Mouse (Mus musculus): ENCODE measurements around the gene Cdk2ap2.

DNA sequence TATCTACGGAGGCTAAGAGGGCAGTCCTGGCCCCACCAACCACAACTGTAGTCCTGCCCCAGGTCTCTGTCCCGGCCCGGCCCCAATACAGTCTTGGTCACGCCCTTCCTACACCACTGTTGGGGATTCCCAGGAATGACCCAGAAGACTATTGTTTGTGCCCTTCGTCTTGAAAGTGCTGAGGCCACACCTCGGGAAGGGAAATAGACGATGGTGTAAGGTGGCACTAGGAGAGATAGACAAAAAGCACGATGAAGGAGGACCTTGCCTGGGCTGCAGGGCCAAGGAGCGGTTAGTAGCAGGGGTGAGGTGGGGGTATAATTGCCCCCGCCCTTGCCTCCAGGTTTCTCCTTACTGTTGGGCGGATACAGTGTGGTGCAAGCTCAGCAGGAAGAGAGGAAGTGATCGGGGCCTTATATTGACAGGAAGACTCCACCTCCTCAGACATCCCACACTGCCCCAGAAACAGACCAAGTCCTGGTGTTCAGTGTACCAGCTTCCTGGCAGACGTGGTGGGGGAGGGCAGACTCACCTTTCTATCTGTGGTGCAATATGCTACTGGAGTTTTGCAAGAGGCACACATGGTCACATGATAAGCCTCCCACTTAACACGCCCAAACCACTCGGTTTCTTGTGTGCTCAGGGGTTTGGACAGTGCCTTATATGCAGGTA, 37.8 kb upstream of the Cdk2ap2 start, which contains the start of gene Gstp3:
- no peak for TF ChIP-seq POLR2A (IDR thresholded peaks at IDR 0.05; ENCODE audit: borderline replicate concordance, control insufficient read depth, low read depth, low read length)
- no peak for TF ChIP-seq CTCF (IDR thresholded peaks at IDR 0.05; ENCODE audit: control insufficient read depth, insufficient read depth, low read length)

All from bone marrow, adult 2 months (tissue).